Mouse (Mus musculus): ENCODE results near the gene Gm20826. TPM values are rescaled to one million over a fixed set of nuclear protein-coding genes. Genes with fewer than 3 reads are reported as not detected.
"Not testable (repeated sequence)": the region's sequence is repeated elsewhere in the genome, so short reads cannot be mapped to it uniquely, and the experiment has no call there.

Gene Gm20826
- total RNA-seq (2012; rRNA removed) (not detected in 2 replicates), polyA plus RNA-seq (2012; ENCODE audit: insufficient read depth in 1 of 2, insufficient read length in 2 of 2, low read depth in 1 of 2, low replicate concordance in 2 of 2, missing spikeins in 1 of 2) (not detected)

- not testable (repeated sequence) for DNase-seq (ENCODE audit: low read depth, low spot score); H3K27me3 ChIP-seq (ENCODE audit: control insufficient read depth in 1 of 2, insufficient read depth in 2 of 2, low read length in 2 of 2); H3K9me3 ChIP-seq (replicated peaks; ENCODE audit: insufficient read depth, low read length); H3K4me1 ChIP-seq (ENCODE audit: control insufficient read depth in 1 of 2, insufficient read depth in 2 of 2, low read length in 2 of 2); H3K9ac ChIP-seq (ENCODE audit: control insufficient read depth, low read depth, low read length, poor library complexity, severe bottlenecking); H3K4me3 ChIP-seq (ENCODE audit: control insufficient read depth in 1 of 2, insufficient read depth in 1 of 2, low read depth in 2 of 2, low read length in 2 of 2); H3K79me2 ChIP-seq (ENCODE audit: control insufficient read depth, insufficient read depth, low read length, poor library complexity); H3K36me3 ChIP-seq (ENCODE audit: control insufficient read depth in 1 of 2, insufficient read depth in 2 of 2, low read length in 2 of 2); H3K27ac ChIP-seq (ENCODE audit: control insufficient read depth, low read depth, low read length)
Measured at GRCm38 (mm10) chrY:7638389-7638788, at the start of gene Gm20826. Gene Gm20826 (minus strand): TSS chrY:7638489.

Other genes starting within 250 kb of the Gm20826 start
- not detected in 2 replicates for gene Gm21788, start 233.5 kb downstream of the Gm20826 start, total RNA-seq (2012; rRNA removed)
- gene Gm21788, start 233.5 kb downstream of the Gm20826 start, polyA plus RNA-seq (2012; ENCODE audit: insufficient read depth in 1 of 2, insufficient read length in 2 of 2, low read depth in 1 of 2, low replicate concordance in 2 of 2, missing spikeins in 1 of 2) = not detected
- not detected in 2 replicates for gene Gm28576, start 84.5 kb upstream of the Gm20826 start, total RNA-seq (2012; rRNA removed)
- gene Gm28576, start 84.5 kb upstream of the Gm20826 start, polyA plus RNA-seq (2012; ENCODE audit: insufficient read depth in 1 of 2, insufficient read length in 2 of 2, low read depth in 1 of 2, low replicate concordance in 2 of 2, missing spikeins in 1 of 2) = not detected